Mouse (Mus musculus) myocyte (in vitro differentiated cells): ENCODE results near the gene Fopnl. TPM values are rescaled to one million over a fixed set of nuclear protein-coding genes. Genes with fewer than 3 reads are reported as not detected.

Source experiments
- H3K27me3 ChIP-seq: one replicate; pipeline ENCODE4 v1.6.1; 2011; ENCODE audit not compliant: control insufficient read depth, insufficient read depth, insufficient read length
- H3K36me3 ChIP-seq: one replicate; pipeline ENCODE4 v1.6.1; 2011; ENCODE audit not compliant: control insufficient read depth, insufficient read depth
- H3K4me2 ChIP-seq: one replicate; pipeline ENCODE4 v1.6.1; 2011; ENCODE audit warnings: low read depth, control low read depth
- H3K4me3 ChIP-seq: one replicate; pipeline ENCODE4 v1.5.1; 2011; ENCODE audit warnings: mild to moderate bottlenecking, control low read depth, moderate library complexity
- H3K79me2 ChIP-seq: one replicate; pipeline ENCODE4 v1.6.1; 2011; ENCODE audit not compliant: control insufficient read depth, insufficient read depth
- H3ac ChIP-seq: one replicate; pipeline ENCODE4 v1.6.1; 2011; ENCODE audit not compliant: control insufficient read depth, insufficient read length
- CEBPB ChIP-seq: IDR thresholded peaks from 2 replicates; pipeline ENCODE4 v1.6.1; 2011; ENCODE audit warnings: mild to moderate bottlenecking, moderate library complexity; ENCODE audit not compliant: poor library complexity, insufficient read depth, severe bottlenecking
- E2F4 ChIP-seq: IDR thresholded peaks from one replicate; pipeline ENCODE4 v1.6.1; 2011; ENCODE audit warnings: mild to moderate bottlenecking, control low read depth, moderate library complexity; ENCODE audit not compliant: insufficient read depth
- MAX ChIP-seq: IDR thresholded peaks from one replicate; pipeline ENCODE4 v1.6.1; 2011; ENCODE audit warnings: low read depth, mild to moderate bottlenecking, control low read depth
- MYOD1 ChIP-seq, 3 experiments: IDR thresholded peaks; one replicate each; pipeline ENCODE4 v1.6.1; 2011; ENCODE audit warnings: control low read depth in 2 of 3, low read depth in 2 of 3, mild to moderate bottlenecking in 2 of 3, moderate library complexity in 1 of 3; ENCODE audit not compliant: insufficient read length in 2 of 3, control insufficient read depth in 1 of 3
- MYOG ChIP-seq, 3 experiments: IDR thresholded peaks; one replicate each; pipeline ENCODE4 v1.6.1; 2011; ENCODE audit warnings: control low read depth in 2 of 3, low read depth in 2 of 3, mild to moderate bottlenecking in 2 of 3; ENCODE audit not compliant: insufficient read length in 2 of 3, control insufficient read depth in 1 of 3, insufficient read depth in 1 of 3
- POLR2A ChIP-seq: IDR thresholded peaks from one replicate; pipeline ENCODE4 v1.6.1; 2011; ENCODE audit warnings: low read depth, mild to moderate bottlenecking, control low read depth, moderate library complexity; ENCODE audit not compliant: insufficient read length
- POLR2AphosphoS2 ChIP-seq: IDR thresholded peaks from one replicate; pipeline ENCODE4 v1.6.1; 2011; ENCODE audit warnings: low read depth, control low read depth; ENCODE audit not compliant: insufficient read length
- REST ChIP-seq: IDR thresholded peaks from one replicate; pipeline ENCODE4 v1.6.1; 2011; ENCODE audit warnings: mild to moderate bottlenecking, control low read depth, moderate library complexity; ENCODE audit not compliant: insufficient read depth, insufficient read length
- SRF ChIP-seq: IDR thresholded peaks from one replicate; pipeline ENCODE4 v1.6.1; 2011; ENCODE audit warnings: low read depth; ENCODE audit not compliant: control insufficient read depth, insufficient read length
- TCF12 ChIP-seq: IDR thresholded peaks from one replicate; pipeline ENCODE4 v1.6.1; 2011; ENCODE audit warnings: mild to moderate bottlenecking, control low read depth; ENCODE audit not compliant: poor library complexity, insufficient read depth, severe bottlenecking
- TCF3 ChIP-seq: IDR thresholded peaks from one replicate; pipeline ENCODE4 v1.6.1; 2011; ENCODE audit warnings: low read depth, control low read depth; ENCODE audit not compliant: insufficient read length
- USF1 ChIP-seq: IDR thresholded peaks from one replicate; pipeline ENCODE4 v1.6.1; 2011; ENCODE audit warnings: low read depth, mild to moderate bottlenecking, control low read depth, moderate library complexity
- polyA plus RNA-seq: library from polyadenylated mRNA; unstranded; fragments of >200 nt; fragmentation: generic; extraction: Trizol; gene quantifications from one replicate; pipeline ENCODE4 v1.2.1, GENCODE M21; 2012; ENCODE audit warnings: missing spikeins

The Fopnl gene
- polyA plus RNA-seq, 1 experiment = 34.3 TPM

GRCm38 (mm10) chr16:14308245-14309073 lies 8.7 kb downstream of the Fopnl start:
- Histone ChIP-seq H3K27me3 (no peaks in the 10 kb centered on the region), H3ac (no peak overlapping the region), H3K79me2 (no peaks in the 10 kb centered on the region), H3K4me2 (no peak overlapping the region), H3K4me3 (no peak overlapping the region), H3K36me3 (peaks cover 53% of the 10 kb centered on the region)
- no peak for TF ChIP-seq POLR2A
- no peak for TF ChIP-seq MAX
- no peak for TF ChIP-seq USF1
- no peak for TF ChIP-seq TCF3
- TF ChIP-seq CEBPB = no peak
- no peak for TF ChIP-seq TCF12
- no peak for TF ChIP-seq POLR2AphosphoS2
- no peak for TF ChIP-seq MYOD1 (IDR thresholded peaks at IDR 0.05; ENCODE audit: control insufficient read depth in 1 of 3, insufficient read length in 2 of 3, low read depth in 2 of 3)
- TF ChIP-seq REST = no peak
- no peak for TF ChIP-seq SRF
- TF ChIP-seq E2F4 = no peak
- no peak for TF ChIP-seq MYOG (IDR thresholded peaks at IDR 0.05; ENCODE audit: control insufficient read depth in 1 of 3, insufficient read depth in 1 of 3, insufficient read length in 2 of 3, low read depth in 2 of 3)

GRCm38 (mm10) chr16:14307373-14307772 lies 9.8 kb downstream of the Fopnl start:
- H3K36me3 ChIP-seq = peaks cover 48% of the 10 kb centered on the region
- H3ac ChIP-seq = no peak overlapping the region
- H3K4me3 ChIP-seq = no peak overlapping the region
- H3K79me2 ChIP-seq = no peaks in the 10 kb centered on the region
- no peak for TF ChIP-seq MYOG (IDR thresholded peaks at IDR 0.05; ENCODE audit: control insufficient read depth in 1 of 3, insufficient read depth in 1 of 3, insufficient read length in 2 of 3, low read depth in 2 of 3)
- no peak for TF ChIP-seq REST
- no peak for TF ChIP-seq SRF
- no peak for TF ChIP-seq E2F4
- TF ChIP-seq POLR2AphosphoS2 = no peak
- TF ChIP-seq MAX = no peak
- TF ChIP-seq TCF3 = no peak
- TF ChIP-seq POLR2A = no peak
- no peak for TF ChIP-seq CEBPB
- TF ChIP-seq TCF12 = no peak
- no peak for TF ChIP-seq MYOD1 (IDR thresholded peaks at IDR 0.05; ENCODE audit: control insufficient read depth in 1 of 3, insufficient read length in 2 of 3, low read depth in 2 of 3)
- no peak for TF ChIP-seq USF1
- no peak overlapping the region for H3K4me2 ChIP-seq
- H3K27me3 ChIP-seq = no peaks in the 10 kb centered on the region

GRCm38 (mm10) chr16:14306451-14306850 lies 10.8 kb downstream of the Fopnl start:
- H3K79me2 ChIP-seq = no peaks in the 10 kb centered on the region
- H3K36me3 ChIP-seq = peaks cover 48% of the 10 kb centered on the region
- no peak overlapping the region for H3K4me3 ChIP-seq
- H3K4me2 ChIP-seq = no peak overlapping the region
- no peaks in the 10 kb centered on the region for H3K27me3 ChIP-seq
- no peak overlapping the region for H3ac ChIP-seq
- TF ChIP-seq E2F4 (no peak), REST (no peak), SRF (no peak), MAX (no peak), TCF3 (no peak), MYOG (IDR thresholded peaks at IDR 0.05; ENCODE audit: control insufficient read depth in 1 of 3, insufficient read depth in 1 of 3, insufficient read length in 2 of 3, low read depth in 2 of 3) (no peak), TCF12 (no peak), POLR2AphosphoS2 (no peak), MYOD1 (IDR thresholded peaks at IDR 0.05; ENCODE audit: control insufficient read depth in 1 of 3, insufficient read length in 2 of 3, low read depth in 2 of 3) (no peak), USF1 (no peak), POLR2A (no peak)

GRCm38 (mm10) chr16:14304791-14305190 lies 12.4 kb downstream of the Fopnl start:
- Histone ChIP-seq H3K36me3 (peaks cover 33% of the 10 kb centered on the region), H3K79me2 (no peaks in the 10 kb centered on the region), H3K4me2 (no peak overlapping the region)

More at GRCm38 (mm10) chr16:14304791-14305190, 12.4 kb downstream of the Fopnl start:
- H3ac ChIP-seq = no peak overlapping the region
- H3K4me3 ChIP-seq = no peak overlapping the region
- no peak for TF ChIP-seq POLR2AphosphoS2
- no peaks in the 10 kb centered on the region for H3K27me3 ChIP-seq
